Mouse (Mus musculus): ENCODE data around the gene Itpr1. TPM values are rescaled to one million over a fixed set of nuclear protein-coding genes. Genes with fewer than 3 reads are reported as not detected.

The Itpr1 gene
- polyA plus RNA-seq, 1 experiment from 2014 or later: 10.0 TPM

- peaks cover 27% of the 10 kb centered on the region for H3K4me1 ChIP-seq
- H3K4me3 ChIP-seq: no peak overlapping the region
- no peaks in the 10 kb centered on the region for H3K27me3 ChIP-seq (replicated peaks; ENCODE audit: low read depth, poor library complexity, severe bottlenecking)
- no peak overlapping the region for H3K27ac ChIP-seq (replicated peaks)
- 90% methylated on average over 8 of the region's 8 CpGs for WGBS
- DNase-seq (ENCODE audit: low spot score): no peak
- 0 out of 2 replicates have a peak, but pooled peaks cover 4% of the 10 kb centered on the region for H3K36me3 ChIP-seq (replicated peaks)
- no peaks in the 10 kb centered on the region for H3K9me3 ChIP-seq
Measured at GRCm38 (mm10) chr6:108464308-108464979, 251.5 kb downstream of the Itpr1 start.

GRCm38 (mm10) chr6:108465159-108465558 lies 252.3 kb downstream of the Itpr1 start:
- Histone ChIP-seq H3K27me3 (replicated peaks; ENCODE audit: low read depth, poor library complexity, severe bottlenecking) (no peaks in the 10 kb centered on the region), H3K4me1 (peaks cover 24% of the 10 kb centered on the region), H3K27ac (replicated peaks) (no peak overlapping the region), H3K36me3 (replicated peaks) (0 out of 2 replicates have a peak, but pooled peaks cover 3% of the 10 kb centered on the region), H3K9me3 (no peaks in the 10 kb centered on the region), H3K4me3 (no peak overlapping the region)
- no peak for DNase-seq (ENCODE audit: low spot score)
- 93% methylated on average over 5 of the region's 5 CpGs for WGBS

- no peak overlapping the region for H3K4me3 ChIP-seq
- peaks cover 24% of the 10 kb centered on the region for H3K4me1 ChIP-seq
- no peak overlapping the region for H3K27ac ChIP-seq (replicated peaks)
- H3K27me3 ChIP-seq (replicated peaks; ENCODE audit: low read depth, poor library complexity, severe bottlenecking): no peaks in the 10 kb centered on the region
- H3K9me3 ChIP-seq: no peaks in the 10 kb centered on the region
- H3K36me3 ChIP-seq (replicated peaks): peaks cover under 1% of the 10 kb centered on the region; the same call in 1 of the 2 replicates
- no peak for DNase-seq (ENCODE audit: low spot score)
- WGBS: 76% methylated on average over 8 of the region's 8 CpGs
Measured at GRCm38 (mm10) chr6:108466061-108466531, 253.2 kb downstream of the Itpr1 start.

GRCm38 (mm10) chr6:108467597-108467996 lies 254.7 kb downstream of the Itpr1 start:
- Histone ChIP-seq H3K4me1 (peaks cover 24% of the 10 kb centered on the region), H3K4me3 (no peak overlapping the region), H3K36me3 (replicated peaks) (peaks cover 5% of the 10 kb centered on the region; the same call in 1 of the 2 replicates), H3K27ac (replicated peaks) (no peak overlapping the region), H3K9me3 (no peaks in the 10 kb centered on the region), H3K27me3 (replicated peaks; ENCODE audit: low read depth, poor library complexity, severe bottlenecking) (no peaks in the 10 kb centered on the region)
- no peak for DNase-seq (ENCODE audit: low spot score)
- WGBS: 72% methylated on average over 6 of the region's 6 CpGs

- H3K27ac ChIP-seq (replicated peaks): no peak overlapping the region
- H3K4me1 ChIP-seq: peaks cover 24% of the 10 kb centered on the region
- H3K27me3 ChIP-seq (replicated peaks; ENCODE audit: low read depth, poor library complexity, severe bottlenecking): no peaks in the 10 kb centered on the region
- peaks cover 6% of the 10 kb centered on the region for H3K36me3 ChIP-seq (replicated peaks)
- DNase-seq (ENCODE audit: low spot score): peak; percentile 16
- no peak overlapping the region for H3K4me3 ChIP-seq
- 48% methylated on average over 3 of the region's 3 CpGs for WGBS
- no peaks in the 10 kb centered on the region for H3K9me3 ChIP-seq
Measured at GRCm38 (mm10) chr6:108468226-108468825, 255.4 kb downstream of the Itpr1 start.

- WGBS: 91% methylated on average over 3 of the region's 3 CpGs
- Histone ChIP-seq H3K27me3 (replicated peaks; ENCODE audit: low read depth, poor library complexity, severe bottlenecking) (no peaks in the 10 kb centered on the region), H3K9me3 (no peaks in the 10 kb centered on the region), H3K36me3 (replicated peaks) (peaks cover 19% of the 10 kb centered on the region), H3K27ac (replicated peaks) (no peak overlapping the region), H3K4me1 (peaks cover 20% of the 10 kb centered on the region), H3K4me3 (no peak overlapping the region)
- DNase-seq (ENCODE audit: low spot score): no peak
Measured at GRCm38 (mm10) chr6:108471878-108472277, 259.0 kb downstream of the Itpr1 start.

- Histone ChIP-seq H3K4me1 (peaks cover 17% of the 10 kb centered on the region), H3K27me3 (replicated peaks; ENCODE audit: low read depth, poor library complexity, severe bottlenecking) (no peaks in the 10 kb centered on the region), H3K36me3 (replicated peaks) (peaks cover 24% of the 10 kb centered on the region), H3K4me3 (no peak overlapping the region), H3K9me3 (no peaks in the 10 kb centered on the region), H3K27ac (replicated peaks) (no peak overlapping the region)
- no peak for DNase-seq (ENCODE audit: low spot score)
- WGBS: 88% methylated on average over 3 of the region's 3 CpGs
Measured at GRCm38 (mm10) chr6:108472748-108473147, 259.9 kb downstream of the Itpr1 start.

GRCm38 (mm10) chr6:108476797-108477235 lies 263.9 kb downstream of the Itpr1 start:
- 83% methylated on average over 8 of the region's 8 CpGs for WGBS
- Histone ChIP-seq H3K27me3 (replicated peaks; ENCODE audit: low read depth, poor library complexity, severe bottlenecking) (no peaks in the 10 kb centered on the region), H3K27ac (replicated peaks) (no peak overlapping the region), H3K4me3 (no peak overlapping the region), H3K4me1 (no peaks in the 10 kb centered on the region), H3K9me3 (no peaks in the 10 kb centered on the region), H3K36me3 (replicated peaks) (peaks cover 30% of the 10 kb centered on the region)
- DNase-seq (ENCODE audit: low spot score): no peak

GRCm38 (mm10) chr6:108477602-108478001 lies 264.7 kb downstream of the Itpr1 start:
- no peak for DNase-seq (ENCODE audit: low spot score)

GRCm38 (mm10) chr6:108481190-108481589 lies 268.3 kb downstream of the Itpr1 start:
- Histone ChIP-seq H3K9me3 (no peaks in the 10 kb centered on the region), H3K27me3 (replicated peaks; ENCODE audit: low read depth, poor library complexity, severe bottlenecking) (no peaks in the 10 kb centered on the region), H3K4me3 (no peak overlapping the region), H3K36me3 (replicated peaks) (peaks cover 46% of the 10 kb centered on the region), H3K27ac (replicated peaks) (no peak overlapping the region), H3K4me1 (no peaks in the 10 kb centered on the region)
- 86% methylated on average over 4 of the region's 4 CpGs for WGBS
- no peak for DNase-seq (ENCODE audit: low spot score)

More at GRCm38 (mm10) chr6:108477602-108478001, 264.7 kb downstream of the Itpr1 start:
- 88% methylated on average over 6 of the region's 6 CpGs for WGBS
- Histone ChIP-seq H3K36me3 (replicated peaks) (peaks cover 35% of the 10 kb centered on the region), H3K27me3 (replicated peaks; ENCODE audit: low read depth, poor library complexity, severe bottlenecking) (no peaks in the 10 kb centered on the region), H3K4me1 (no peaks in the 10 kb centered on the region), H3K27ac (replicated peaks) (no peak overlapping the region), H3K9me3 (no peaks in the 10 kb centered on the region), H3K4me3 (no peak overlapping the region)

GRCm38 (mm10) chr6:108482464-108482863 lies 269.6 kb downstream of the Itpr1 start:
- H3K27me3 ChIP-seq (replicated peaks; ENCODE audit: low read depth, poor library complexity, severe bottlenecking): no peaks in the 10 kb centered on the region
- no peak for DNase-seq (ENCODE audit: low spot score)
- H3K36me3 ChIP-seq (replicated peaks): peaks cover 43% of the 10 kb centered on the region
- H3K27ac ChIP-seq (replicated peaks): no peak overlapping the region
- H3K9me3 ChIP-seq: no peaks in the 10 kb centered on the region
- 0 out of 2 replicates have a peak, but pooled peaks cover 2% of the 10 kb centered on the region for H3K4me1 ChIP-seq
- no peak overlapping the region for H3K4me3 ChIP-seq
- WGBS: 92% methylated on average over 5 of the region's 5 CpGs

GRCm38 (mm10) chr6:108486212-108486992 lies 273.5 kb downstream of the Itpr1 start:
- peaks cover 70% of the 10 kb centered on the region for H3K36me3 ChIP-seq (replicated peaks)
- DNase-seq (ENCODE audit: low spot score): no peak
- no peak overlapping the region for H3K4me3 ChIP-seq
- no peak overlapping the region for H3K27ac ChIP-seq (replicated peaks)
- no peaks in the 10 kb centered on the region for H3K9me3 ChIP-seq
- H3K4me1 ChIP-seq: peaks cover 5% of the 10 kb centered on the region
- no peaks in the 10 kb centered on the region for H3K27me3 ChIP-seq (replicated peaks; ENCODE audit: low read depth, poor library complexity, severe bottlenecking)
- WGBS: 88% methylated on average over 7 of the region's 7 CpGs

Measured in embryonic facial prominence, embryonic 10.5 days (tissue).